23 mouse cellular contexts compared by ENCODE assay signal in the genomic region with DNA sequence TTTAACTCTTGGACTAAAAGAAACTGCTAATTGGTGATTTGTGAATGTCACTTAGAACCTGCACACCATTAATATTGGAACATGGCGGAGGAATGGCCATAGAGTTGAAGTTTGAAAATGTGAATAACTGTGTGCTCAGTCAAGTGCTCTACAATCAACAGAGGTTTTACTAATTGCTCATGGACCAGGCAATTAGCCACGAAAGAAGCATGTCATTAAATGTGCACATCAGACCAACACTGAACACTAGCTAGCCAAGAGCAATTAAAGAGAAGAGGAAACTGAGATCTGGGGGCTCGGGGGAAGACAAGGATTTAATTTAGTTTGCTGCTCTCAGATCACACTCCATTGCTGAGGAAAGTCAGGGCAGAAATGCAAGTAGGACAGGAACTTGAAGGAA.
A peak's percentile ranks its signal among the peaks of the same experiment; 100 is the strongest.
DNase-seq lines count a peak whose midpoint lies in the region; ATAC-seq and TF ChIP-seq lines count a peak whose summit lies in the region.
"Had no signal": no experiment of that assay in that cellular context is flagged by ENCODE, and none has a peak within 500 bp of the region (broad histone marks: within the 10 kb centered on the region; RNA-seq: fewer than 3 reads in every experiment).

No protein-coding gene starts in this region.

- no peak overlapping the region for H3K27ac ChIP-seq in forebrain, embryonic 12.5 days
- H3K27ac ChIP-seq in forebrain, postnatal 0 days (ENCODE audit: low read depth, low read length), result no peak overlapping the region
- H3K27ac ChIP-seq in midbrain, embryonic 12.5 days (replicated peaks), result no peak overlapping the region
- no peak overlapping the region for H3K27ac ChIP-seq in midbrain, embryonic 13.5 days
- H3K27ac ChIP-seq: embryonic facial prominence, embryonic 13.5 days; hindbrain, embryonic 12.5 days; hindbrain, embryonic 15.5 days had no signal

- no peaks in the 10 kb centered on the region for H3K36me3 ChIP-seq in forebrain, embryonic 12.5 days (replicated peaks)
- no peaks in the 10 kb centered on the region for H3K36me3 ChIP-seq in forebrain, postnatal 0 days (ENCODE audit: insufficient read depth)
- no peaks in the 10 kb centered on the region for H3K36me3 ChIP-seq in midbrain, embryonic 12.5 days
- H3K36me3 ChIP-seq in midbrain, embryonic 13.5 days, result no peaks in the 10 kb centered on the region
- H3K36me3 ChIP-seq: embryonic facial prominence, embryonic 13.5 days; hindbrain, embryonic 12.5 days; hindbrain, embryonic 15.5 days had no signal

- no peak overlapping the region for H3K4me3 ChIP-seq in forebrain, embryonic 12.5 days (replicated peaks)
- H3K4me3 ChIP-seq in forebrain, postnatal 0 days (ENCODE audit: low read depth, low read length), result no peak overlapping the region
- no peak overlapping the region for H3K4me3 ChIP-seq in midbrain, embryonic 12.5 days
- H3K4me3 ChIP-seq in midbrain, embryonic 13.5 days (replicated peaks), result no peak overlapping the region
- H3K4me3 ChIP-seq: embryonic facial prominence, embryonic 13.5 days; hindbrain, embryonic 12.5 days; hindbrain, embryonic 15.5 days had no signal

- H3K9ac ChIP-seq in forebrain, embryonic 12.5 days, result no peak overlapping the region
- H3K9ac ChIP-seq in forebrain, postnatal 0 days, result no peak overlapping the region
- no peak overlapping the region for H3K9ac ChIP-seq in midbrain, embryonic 12.5 days (replicated peaks)
- H3K9ac ChIP-seq in midbrain, embryonic 13.5 days (replicated peaks), result no peak overlapping the region
- H3K9ac ChIP-seq: embryonic facial prominence, embryonic 13.5 days; hindbrain, embryonic 12.5 days; hindbrain, embryonic 15.5 days had no signal

- TF ChIP-seq CTCF in forebrain, postnatal 0 days (IDR thresholded peaks at IDR 0.05; ENCODE audit: low read depth), result no peak

- no peaks in the 10 kb centered on the region for H3K4me1 ChIP-seq in forebrain, embryonic 12.5 days
- H3K4me1 ChIP-seq in forebrain, postnatal 0 days (ENCODE audit: insufficient read depth), result no peaks in the 10 kb centered on the region
- no peaks in the 10 kb centered on the region for H3K4me1 ChIP-seq in midbrain, embryonic 12.5 days
- H3K4me1 ChIP-seq in midbrain, embryonic 13.5 days (replicated peaks), result no peaks in the 10 kb centered on the region
- H3K4me1 ChIP-seq: embryonic facial prominence, embryonic 13.5 days; hindbrain, embryonic 12.5 days; hindbrain, embryonic 15.5 days had no signal

- peak; percentile 71; the same call in 1 of the 2 replicates for ATAC-seq in forebrain, embryonic 12.5 days (ENCODE audit: low FRiP score)
- no peak for ATAC-seq in forebrain, postnatal 0 days
- peak; percentile 30; the same call in 1 of the 2 replicates for ATAC-seq in midbrain, embryonic 12.5 days (ENCODE audit: low FRiP score, low read depth)
- no peak for ATAC-seq in midbrain, embryonic 13.5 days
- no peak for ATAC-seq in CD4-positive, CD25-positive, alpha-beta regulatory T cell, adult 4 months
- ATAC-seq: intestine, postnatal 0 days; Patski had no signal

- WGBS in forebrain, embryonic 12.5 days, result 46% methylated on average over 3 of the region's 3 CpGs
- WGBS in forebrain, postnatal 0 days, result 28% methylated on average over 3 of the region's 3 CpGs
- WGBS in midbrain, embryonic 12.5 days, result 79% methylated on average over 3 of the region's 3 CpGs
- 73% methylated on average over 3 of the region's 3 CpGs for WGBS in midbrain, embryonic 13.5 days

- no peaks in the 10 kb centered on the region for H3K27me3 ChIP-seq in forebrain, embryonic 12.5 days
- no peaks in the 10 kb centered on the region for H3K27me3 ChIP-seq in forebrain, postnatal 0 days (ENCODE audit: insufficient read depth, low read length)
- H3K27me3 ChIP-seq in midbrain, embryonic 12.5 days, result no peaks in the 10 kb centered on the region
- no peaks in the 10 kb centered on the region for H3K27me3 ChIP-seq in midbrain, embryonic 13.5 days
- H3K27me3 ChIP-seq: embryonic facial prominence, embryonic 13.5 days; hindbrain, embryonic 12.5 days; hindbrain, embryonic 15.5 days; Patski had no signal

- no peak overlapping the region for H3K4me2 ChIP-seq in forebrain, embryonic 12.5 days
- no peak overlapping the region for H3K4me2 ChIP-seq in forebrain, postnatal 0 days (ENCODE audit: low read depth)
- no peak overlapping the region for H3K4me2 ChIP-seq in midbrain, embryonic 12.5 days (replicated peaks)
- no peak overlapping the region for H3K4me2 ChIP-seq in midbrain, embryonic 13.5 days (replicated peaks)
- H3K4me2 ChIP-seq: embryonic facial prominence, embryonic 13.5 days; heart, embryonic 11.5 days; hindbrain, embryonic 12.5 days; hindbrain, embryonic 15.5 days had no signal

- no peak for DNase-seq in forebrain, postnatal 0 days
- DNase-seq in retina, embryonic 14.5 days (ENCODE audit: low spot score), result peak; percentile 60
- DNase-seq in kidney, postnatal 36 days, result no peak
- DNase-seq: adrenal gland, postnatal 10 days; adrenal gland, postnatal 36 days; cerebellum, adult 11 months; cerebellum, adult 2 months; cerebellum, adult 9-11 months; cerebellum, postnatal 25 days; gastrocnemius, postnatal 10 days; gastrocnemius, postnatal 36 days; heart, adult 11 months; kidney, adult 2 months had no signal

- H3K9me3 ChIP-seq in forebrain, embryonic 12.5 days, result no peaks in the 10 kb centered on the region
- no peaks in the 10 kb centered on the region for H3K9me3 ChIP-seq in forebrain, postnatal 0 days (ENCODE audit: low read length)
- H3K9me3 ChIP-seq in midbrain, embryonic 12.5 days, result no peaks in the 10 kb centered on the region
- H3K9me3 ChIP-seq in midbrain, embryonic 13.5 days, result no peaks in the 10 kb centered on the region
- H3K9me3 ChIP-seq: embryonic facial prominence, embryonic 13.5 days; hindbrain, embryonic 12.5 days; hindbrain, embryonic 15.5 days had no signal

Comparison
In these comparisons a context has a peak if more than half of its experiments do, and no peak if none do; other contexts are left out.
1. ATAC-seq: peak in forebrain, embryonic 12.5 days (single experiment) and midbrain, embryonic 12.5 days (single experiment); none in forebrain, postnatal 0 days (single experiment), midbrain, embryonic 13.5 days (single experiment) and CD4-positive, CD25-positive, alpha-beta regulatory T cell, adult 4 months (single experiment).